Mouse (Mus musculus) midbrain, embryonic 13.5 days (tissue): ENCODE results near the gene Gm7030. TPM values are rescaled to one million over a fixed set of nuclear protein-coding genes. Genes with fewer than 3 reads are reported as not detected.
A peak's percentile ranks its signal among the peaks of the same experiment; 100 is the strongest.
"Not testable (repeated sequence)": the region's sequence is repeated elsewhere in the genome, so short reads cannot be mapped to it uniquely, and the experiment has no call there.

Experiments used
- ATAC-seq: fragments of 200-750 bp; cut with Nextera tagmentation; 2 replicates; pipeline ENCODE4 v1.8.0; 2017; ENCODE audit warnings: mild to moderate bottlenecking, moderate TSS enrichment, moderate library complexity
- H3K27ac ChIP-seq: fragments of 300-500 bp; sonication (generic); 2 replicates; pipeline ENCODE4 v1.5.1; 2015; ENCODE audit warnings: inconsistent platforms, mild to moderate bottlenecking, moderate library complexity
- H3K27me3 ChIP-seq: fragments of 300-500 bp; sonication (generic); 2 replicates; pipeline ENCODE4 v1.6.1; 2015; ENCODE audit warnings: mild to moderate bottlenecking, inconsistent platforms
- H3K36me3 ChIP-seq: fragments of 300-500 bp; sonication (generic); 2 replicates; pipeline ENCODE4 v1.6.1; 2015; ENCODE audit warnings: mild to moderate bottlenecking, inconsistent platforms
- H3K4me1 ChIP-seq: fragments of 300-500 bp; sonication (generic); replicated peaks from 2 replicates; pipeline ENCODE4 v1.6.1; 2015; ENCODE audit warnings: inconsistent platforms
- H3K4me2 ChIP-seq: fragments of 300-500 bp; sonication (generic); replicated peaks from 2 replicates; pipeline ENCODE4 v1.6.1; 2015; ENCODE audit warnings: moderate library complexity, mild to moderate bottlenecking, inconsistent platforms
- H3K4me3 ChIP-seq: fragments of 300-500 bp; sonication (generic); replicated peaks from 2 replicates; pipeline ENCODE4 v1.5.1; 2015; ENCODE audit warnings: mild to moderate bottlenecking, inconsistent platforms
- H3K9ac ChIP-seq: fragments of 300-500 bp; sonication (generic); replicated peaks from 2 replicates; pipeline ENCODE4 v1.6.1; 2015; ENCODE audit warnings: mild to moderate bottlenecking, inconsistent platforms
- H3K9me3 ChIP-seq: fragments of 300-500 bp; sonication (generic); 2 replicates; pipeline ENCODE4 v1.6.1; 2016; ENCODE audit warnings: mild to moderate bottlenecking, inconsistent platforms
- WGBS: fragments of 180-500 bp; shearing (Covaris S2); methylation state at CpG from one replicate; pipeline ENCODE4 v1.1.7; 2015; 5-methylcytosine and 5-hydroxymethylcytosine counted together
- polyA plus RNA-seq: library from polyadenylated mRNA; unstranded; fragments of >200 nt; fragmentation: Nextera tagmentation; extraction: Ambion mirVana; gene quantifications from 2 replicates; pipeline ENCODE4 v1.2.1, GENCODE M21; 2015

Gm7030 gene
- polyA plus RNA-seq, 1 experiment from 2014 or later = not detected

- H3K9ac ChIP-seq, H3K36me3 ChIP-seq, H3K27ac ChIP-seq, H3K4me3 ChIP-seq, H3K9me3 ChIP-seq, H3K4me1 ChIP-seq, ATAC-seq, H3K4me2 ChIP-seq: not testable (repeated sequence)
- 78% methylated on average over 3 of the region's 3 CpGs for WGBS
- peaks cover 36% of the 10 kb centered on the region for H3K27me3 ChIP-seq
These were observed 5.1 kb downstream of the Gm7030 start for GRCm38 (mm10) chr17:36124111-36124510.

- not testable (repeated sequence) for ATAC-seq, H3K9ac ChIP-seq, H3K36me3 ChIP-seq, H3K9me3 ChIP-seq, H3K4me3 ChIP-seq, H3K4me1 ChIP-seq, H3K27ac ChIP-seq
- WGBS = 7% methylated on average over 8 of the region's 8 CpGs
- peaks cover 38% of the 10 kb centered on the region for H3K27me3 ChIP-seq
- 0 out of 2 replicates have a peak within 1 kb of the TSS, but pooled peaks have one; percentile 19 for H3K4me2 ChIP-seq
These were observed 7.7 kb downstream of the Gm7030 start, which contains the start of gene Gm19684 for GRCm38 (mm10) chr17:36121352-36122020. Gm19684 (plus strand) TSS chr17:36121678.

- ATAC-seq, H3K9ac ChIP-seq, H3K36me3 ChIP-seq, H3K4me3 ChIP-seq, H3K4me2 ChIP-seq, H3K4me1 ChIP-seq, H3K9me3 ChIP-seq, H3K27ac ChIP-seq: not testable (repeated sequence)
- WGBS = 29% methylated on average over 18 of the region's 18 CpGs
- peaks cover 38% of the 10 kb centered on the region for H3K27me3 ChIP-seq
These were observed 8.4 kb downstream of the Gm7030 start for GRCm38 (mm10) chr17:36120839-36121238.

- H3K4me2 ChIP-seq, H3K9me3 ChIP-seq, H3K36me3 ChIP-seq, H3K27ac ChIP-seq, H3K4me3 ChIP-seq, ATAC-seq, H3K4me1 ChIP-seq, H3K9ac ChIP-seq: not testable (repeated sequence)
- peaks cover 35% of the 10 kb centered on the region for H3K27me3 ChIP-seq
- WGBS = 18% methylated on average over 3 of the region's 3 CpGs
These were observed 12.7 kb downstream of the Gm7030 start for GRCm38 (mm10) chr17:36116545-36116944.

GRCm38 (mm10) chr17:36113979-36114593, 15.1 kb downstream of the Gm7030 start:
- H3K36me3 ChIP-seq, H3K27ac ChIP-seq, H3K9ac ChIP-seq, H3K9me3 ChIP-seq, H3K4me2 ChIP-seq, H3K4me3 ChIP-seq: not testable (repeated sequence)
- 25% methylated on average over 6 of the region's 6 CpGs for WGBS
- Histone ChIP-seq H3K4me1 (peaks cover 13% of the 10 kb centered on the region), H3K27me3 (peaks cover 31% of the 10 kb centered on the region)
- 0 out of 2 replicates have a peak, but pooled peaks have one; percentile 43 for ATAC-seq

- not testable (repeated sequence) for H3K27ac ChIP-seq, H3K36me3 ChIP-seq, H3K9me3 ChIP-seq
- peaks cover 29% of the 10 kb centered on the region for H3K27me3 ChIP-seq
- peak overlapping the region; percentile 43 for H3K4me3 ChIP-seq
- 3% methylated on average over 10 of the region's 10 CpGs for WGBS
- H3K4me2 ChIP-seq = peak overlapping the region; percentile 80
- ATAC-seq = peak; percentile 51; the same call in 1 of the 2 replicates
- peak overlapping the region; percentile 61 for H3K9ac ChIP-seq
- H3K4me1 ChIP-seq = peaks cover 13% of the 10 kb centered on the region
These were observed 17.7 kb downstream of the Gm7030 start for GRCm38 (mm10) chr17:36111510-36111868.

GRCm38 (mm10) chr17:36110641-36111509, 18.4 kb downstream of the Gm7030 start:
- not testable (repeated sequence) for H3K27ac ChIP-seq, H3K36me3 ChIP-seq, H3K9me3 ChIP-seq
- H3K4me2 ChIP-seq = peak overlapping the region; percentile 80
- H3K27me3 ChIP-seq = peaks cover 29% of the 10 kb centered on the region
- H3K4me3 ChIP-seq = peak overlapping the region; percentile 43
- peaks cover 13% of the 10 kb centered on the region for H3K4me1 ChIP-seq
- WGBS = 1% methylated on average over 57 of the region's 57 CpGs
- H3K9ac ChIP-seq = peak overlapping the region; percentile 61
- peak; percentile 78 for ATAC-seq

- peak; percentile 22; the same call in 1 of the 2 replicates for ATAC-seq
- 54% methylated on average over 3 of the region's 3 CpGs for WGBS
- H3K9ac ChIP-seq, H3K27ac ChIP-seq, H3K9me3 ChIP-seq, H3K36me3 ChIP-seq, H3K4me3 ChIP-seq, H3K4me2 ChIP-seq: not testable (repeated sequence)
- peaks cover 29% of the 10 kb centered on the region for H3K27me3 ChIP-seq
- peaks cover 13% of the 10 kb centered on the region for H3K4me1 ChIP-seq
These were observed 19.1 kb downstream of the Gm7030 start for GRCm38 (mm10) chr17:36110129-36110528.

GRCm38 (mm10) chr17:36102091-36102490, 27.1 kb downstream of the Gm7030 start:
- not testable (repeated sequence) for H3K27me3 ChIP-seq, ATAC-seq, H3K4me1 ChIP-seq, H3K9me3 ChIP-seq, H3K4me2 ChIP-seq, H3K27ac ChIP-seq, H3K4me3 ChIP-seq, H3K9ac ChIP-seq, H3K36me3 ChIP-seq
- 79% methylated on average over 12 of the region's 12 CpGs for WGBS

GRCm38 (mm10) chr17:36099603-36100002, 29.6 kb downstream of the Gm7030 start:
- not testable (repeated sequence) for H3K9ac ChIP-seq, H3K27ac ChIP-seq, H3K4me3 ChIP-seq, H3K4me2 ChIP-seq, H3K9me3 ChIP-seq, H3K4me1 ChIP-seq, H3K27me3 ChIP-seq, ATAC-seq, H3K36me3 ChIP-seq
- WGBS = 42% methylated on average over 2 of the region's 2 CpGs

- no peak overlapping the region for H3K27ac ChIP-seq
- H3K9me3 ChIP-seq = no peaks in the 10 kb centered on the region
- no peaks in the 10 kb centered on the region for H3K27me3 ChIP-seq
- no peak for ATAC-seq
- H3K36me3 ChIP-seq = no peaks in the 10 kb centered on the region
- H3K4me1 ChIP-seq = no peaks in the 10 kb centered on the region
- H3K4me3 ChIP-seq = no peak overlapping the region
- WGBS = 27% methylated on average over 3 of the region's 3 CpGs
- no peak overlapping the region for H3K4me2 ChIP-seq
- H3K9ac ChIP-seq = no peak overlapping the region
These were observed 35.3 kb downstream of the Gm7030 start for GRCm38 (mm10) chr17:36093936-36094335.

- not testable (repeated sequence) for H3K27me3 ChIP-seq, H3K4me2 ChIP-seq, H3K4me1 ChIP-seq, H3K4me3 ChIP-seq, H3K27ac ChIP-seq, H3K36me3 ChIP-seq, H3K9ac ChIP-seq, ATAC-seq, H3K9me3 ChIP-seq
These were observed 36.7 kb downstream of the Gm7030 start for GRCm38 (mm10) chr17:36092520-36092919.
